Mouse (Mus musculus) spleen, postnatal 10 days (tissue): Measurements from ENCODE around the gene Uvrag.

Experiments
- DNase-seq, 2 experiments: peaks; one replicate each; pipeline ENCODE4 v3.0.0; 2021 to 2022; ENCODE audit warnings: low spot score in 2 of 2

Gene Uvrag

DNA sequence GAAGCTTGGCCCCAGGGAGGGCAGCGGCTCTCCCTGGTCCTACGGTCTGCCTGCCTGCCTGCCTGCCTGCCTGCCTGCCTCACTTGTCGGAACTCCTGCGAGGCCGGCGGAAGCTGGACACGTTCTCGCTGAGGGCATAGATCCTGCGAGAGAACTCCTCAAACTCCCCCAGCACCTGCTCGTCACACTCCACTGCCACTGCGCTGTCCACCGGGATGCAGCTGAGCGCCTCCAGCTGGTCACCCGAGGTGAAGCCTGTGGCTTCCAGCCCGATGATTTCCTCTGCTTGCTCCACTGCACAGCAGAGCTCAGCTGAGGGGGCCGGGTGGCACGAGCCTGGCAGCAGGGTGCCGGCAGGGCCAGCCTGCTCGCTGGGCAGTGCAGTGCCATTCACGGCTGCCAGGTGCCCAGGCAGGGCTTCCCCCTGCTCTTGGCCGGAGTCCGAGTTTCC lies 253.1 kb downstream of the Uvrag start:
- DNase-seq: peak in 1 of 2 experiments; percentile 44

DNA sequence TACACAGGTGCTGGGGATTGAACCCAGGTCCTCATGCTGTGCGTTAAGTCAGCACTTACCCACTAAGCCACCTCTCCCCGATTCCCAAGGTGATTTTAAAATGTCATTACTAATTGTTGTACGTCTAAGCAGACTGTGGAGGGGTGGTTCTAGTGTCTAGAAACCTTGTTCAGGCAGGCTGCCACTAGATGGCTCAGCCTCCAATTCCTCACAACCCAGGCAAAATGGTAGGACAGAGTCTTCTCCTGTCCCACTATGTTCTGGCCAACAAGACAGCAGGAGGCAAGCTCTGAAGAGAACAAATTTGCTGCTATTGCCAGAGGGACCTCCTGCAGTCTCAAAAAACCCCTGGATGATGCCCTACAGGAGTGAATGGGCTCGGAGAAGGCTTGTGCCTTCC lies 259.1 kb downstream of the Uvrag start:
- DNase-seq: no peak

DNA sequence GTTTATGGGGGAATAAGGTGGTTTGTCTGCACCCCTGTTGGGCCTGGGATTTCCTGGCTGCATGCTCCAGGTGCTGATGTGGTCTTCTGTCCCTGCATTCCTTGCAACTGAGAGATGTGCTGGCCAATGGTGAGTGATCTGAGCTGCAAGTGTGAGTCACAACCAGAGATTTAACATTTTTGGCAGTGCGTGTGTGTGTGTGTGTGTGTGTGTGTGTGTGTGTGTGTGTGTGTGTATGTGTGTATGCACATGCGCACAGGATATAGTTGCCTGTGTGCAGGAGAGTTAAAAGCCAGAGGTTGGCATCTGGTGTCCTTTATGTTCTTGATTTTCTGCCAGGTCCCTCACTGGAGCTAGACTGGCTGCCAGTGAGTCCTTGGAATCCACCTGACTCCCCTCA lies 261.8 kb downstream of the Uvrag start:
- DNase-seq: no peak

DNA sequence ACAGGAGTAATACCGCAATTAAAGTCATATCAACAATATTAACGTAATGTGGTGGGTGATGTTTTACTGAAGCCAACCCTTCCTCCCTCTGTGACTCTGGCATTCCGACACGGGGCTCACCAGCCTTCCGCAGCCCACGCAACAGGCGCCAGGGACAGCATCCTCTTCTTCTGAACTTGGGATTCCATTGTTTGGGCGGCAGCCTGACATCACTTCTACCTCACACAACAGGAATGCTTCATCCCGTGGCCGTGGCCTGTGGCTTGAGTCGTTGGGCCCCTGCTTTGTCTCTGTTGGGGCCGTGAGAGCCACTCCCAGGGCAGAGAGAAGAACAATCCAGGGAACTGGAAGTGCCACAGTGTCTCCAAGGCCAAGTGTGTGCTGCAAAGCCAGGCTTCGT lies 264.8 kb downstream of the Uvrag start:
- no peak for DNase-seq

DNA sequence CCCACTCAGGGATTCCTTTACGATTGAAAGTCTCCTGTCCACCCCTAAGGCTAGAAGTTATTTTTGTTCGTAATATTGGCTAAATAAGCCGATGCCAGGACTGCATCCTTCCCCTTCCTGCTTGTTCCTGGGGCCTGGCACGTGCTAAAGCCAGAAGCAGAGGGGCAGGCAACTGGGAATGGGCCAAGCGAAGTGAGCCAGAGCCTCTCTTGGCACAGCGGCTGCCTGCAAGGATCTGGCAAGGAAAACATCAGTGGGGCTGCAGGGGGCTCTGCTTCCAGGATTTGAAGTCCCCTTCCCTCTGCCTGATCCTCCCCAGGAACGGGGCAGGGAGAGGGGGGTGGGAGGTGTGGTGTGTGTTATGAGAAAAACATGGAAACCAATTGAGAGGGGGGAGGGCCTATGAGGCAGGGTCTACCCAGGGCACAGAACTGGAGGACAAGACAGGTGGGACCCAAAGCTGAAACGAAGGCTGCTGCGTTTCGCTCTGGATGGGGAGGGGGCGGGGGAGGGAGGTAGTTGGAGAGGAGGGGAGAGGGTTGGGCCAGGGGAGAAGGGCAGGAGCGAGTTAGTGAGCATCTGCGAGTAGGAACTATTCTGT lies 265.5 kb downstream of the Uvrag start:
- no peak for DNase-seq

DNA sequence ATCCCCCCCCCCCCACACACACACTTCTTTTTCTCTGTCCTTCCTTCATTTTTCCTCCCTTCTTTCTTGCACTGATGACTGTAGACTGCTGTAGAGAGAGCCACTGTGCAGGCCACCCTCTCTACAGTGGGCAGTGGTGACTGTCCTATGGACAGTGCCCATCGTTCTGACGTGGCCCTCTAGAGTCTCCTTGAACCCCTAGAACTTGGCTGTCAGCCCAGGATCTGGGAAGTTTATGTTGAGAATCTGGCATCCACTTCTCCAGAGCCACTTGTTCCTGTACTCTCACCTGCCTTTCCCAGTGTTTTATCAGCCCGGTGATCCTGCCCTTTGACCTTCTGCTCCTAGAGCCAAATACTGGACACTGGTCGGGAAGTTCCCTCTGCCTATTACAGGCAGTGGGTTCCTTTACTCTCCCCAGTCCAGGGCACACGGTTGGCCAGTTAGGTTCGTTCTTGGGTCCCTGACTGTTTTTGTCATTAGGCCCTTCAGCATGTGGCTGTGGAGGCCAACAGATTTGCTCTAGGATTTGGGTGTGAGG lies 266.5 kb downstream of the Uvrag start:
- no peak for DNase-seq

DNA sequence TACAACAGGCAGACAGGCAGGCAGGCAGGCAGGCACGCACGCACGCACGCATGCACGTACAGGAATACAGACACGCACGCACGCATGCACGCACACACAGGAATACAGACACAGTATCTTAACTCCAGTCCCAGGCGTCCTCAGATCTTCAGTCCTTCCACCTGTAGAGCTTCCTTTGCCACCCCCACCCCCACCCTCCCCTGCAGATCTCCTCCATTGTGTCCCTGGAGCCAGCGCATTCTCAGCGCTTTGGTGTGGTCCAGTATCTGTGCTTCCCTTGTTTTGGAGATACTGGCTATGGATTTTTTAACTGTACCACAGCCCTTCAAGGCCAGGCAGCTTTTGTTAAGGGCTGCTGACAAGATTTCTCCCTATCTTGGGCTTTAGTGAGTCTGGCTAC lies 267.6 kb downstream of the Uvrag start:
- no peak for DNase-seq

DNA sequence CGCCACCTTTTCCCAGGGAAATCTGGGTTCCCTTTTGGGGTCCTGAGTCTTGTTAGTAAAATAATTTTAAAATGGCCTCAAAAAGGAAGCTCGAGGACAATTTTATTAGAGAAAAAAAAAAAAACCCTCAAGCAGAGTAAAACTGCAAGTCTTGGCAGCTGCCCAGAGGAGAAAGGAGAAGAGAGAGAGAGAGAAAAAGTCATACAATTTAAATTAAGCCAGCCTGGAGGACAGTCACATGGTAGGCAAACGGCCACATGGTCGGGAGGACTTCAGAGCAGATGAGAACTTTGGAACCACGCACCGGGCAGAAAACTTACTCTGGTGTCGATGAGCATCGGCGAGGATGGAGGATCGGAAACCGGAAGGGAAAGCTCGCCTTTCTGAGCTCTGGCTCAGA lies 269.1 kb downstream of the Uvrag start:
- DNase-seq: no peak

DNA sequence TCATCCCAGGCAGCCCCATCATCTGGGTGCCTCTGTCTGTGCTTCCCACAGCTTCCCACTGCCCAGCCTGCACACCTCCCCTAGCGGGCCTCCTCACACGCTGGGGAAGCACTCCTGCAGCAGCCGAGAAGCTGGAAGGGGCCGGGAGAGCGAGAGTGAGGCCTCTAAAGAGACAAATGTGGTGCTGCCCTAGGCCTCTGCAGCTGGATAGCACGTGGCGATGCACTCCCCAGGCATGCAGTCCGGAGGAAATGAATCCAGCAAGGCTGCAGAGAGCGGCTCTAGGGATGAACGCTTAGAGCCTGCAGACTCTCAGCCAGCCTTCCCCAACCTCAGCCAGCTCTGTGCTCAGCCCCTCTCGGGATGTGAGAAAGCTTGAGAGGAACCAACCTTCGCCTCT lies 270.1 kb downstream of the Uvrag start:
- DNase-seq: no peak

DNA sequence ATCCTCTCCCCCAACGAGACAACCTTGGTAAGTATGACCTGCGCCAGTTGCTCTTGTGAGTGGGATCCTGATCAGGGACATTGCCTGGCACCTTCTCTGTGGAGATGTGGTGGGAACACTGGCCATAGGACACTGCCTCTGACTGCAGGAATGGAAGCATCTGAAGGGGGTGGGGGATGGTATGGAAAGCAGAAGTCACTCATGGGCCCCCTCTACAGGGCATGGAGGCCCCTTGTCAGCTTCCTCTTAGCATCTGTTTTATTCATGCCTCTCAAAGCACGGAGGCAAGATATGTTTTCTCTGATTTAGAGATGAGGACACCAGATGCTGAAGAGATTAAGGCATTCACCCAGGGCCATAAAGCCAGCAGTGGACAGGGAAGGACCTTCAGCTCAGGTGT lies 271.9 kb downstream of the Uvrag start:
- peak in 1 of 2 experiments; percentile 52 for DNase-seq

DNA sequence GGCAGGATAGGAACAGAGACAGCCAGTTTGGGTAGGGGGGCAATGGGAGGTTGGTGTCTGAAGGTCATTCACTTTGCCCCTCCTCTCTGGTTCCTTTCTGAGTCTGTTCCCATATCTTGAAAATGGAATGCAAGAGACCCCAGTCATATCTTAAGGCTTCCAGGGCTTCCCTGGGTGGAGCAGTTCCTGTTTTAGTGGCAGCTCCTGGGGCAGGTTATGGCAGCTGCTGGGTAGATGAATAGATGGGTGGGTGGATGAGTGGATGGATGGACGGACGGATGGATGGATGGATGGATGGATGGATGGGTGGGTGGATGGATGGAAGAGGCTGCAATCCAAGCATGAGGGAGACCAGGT lies 273.2 kb downstream of the Uvrag start:
- no peak for DNase-seq

DNA sequence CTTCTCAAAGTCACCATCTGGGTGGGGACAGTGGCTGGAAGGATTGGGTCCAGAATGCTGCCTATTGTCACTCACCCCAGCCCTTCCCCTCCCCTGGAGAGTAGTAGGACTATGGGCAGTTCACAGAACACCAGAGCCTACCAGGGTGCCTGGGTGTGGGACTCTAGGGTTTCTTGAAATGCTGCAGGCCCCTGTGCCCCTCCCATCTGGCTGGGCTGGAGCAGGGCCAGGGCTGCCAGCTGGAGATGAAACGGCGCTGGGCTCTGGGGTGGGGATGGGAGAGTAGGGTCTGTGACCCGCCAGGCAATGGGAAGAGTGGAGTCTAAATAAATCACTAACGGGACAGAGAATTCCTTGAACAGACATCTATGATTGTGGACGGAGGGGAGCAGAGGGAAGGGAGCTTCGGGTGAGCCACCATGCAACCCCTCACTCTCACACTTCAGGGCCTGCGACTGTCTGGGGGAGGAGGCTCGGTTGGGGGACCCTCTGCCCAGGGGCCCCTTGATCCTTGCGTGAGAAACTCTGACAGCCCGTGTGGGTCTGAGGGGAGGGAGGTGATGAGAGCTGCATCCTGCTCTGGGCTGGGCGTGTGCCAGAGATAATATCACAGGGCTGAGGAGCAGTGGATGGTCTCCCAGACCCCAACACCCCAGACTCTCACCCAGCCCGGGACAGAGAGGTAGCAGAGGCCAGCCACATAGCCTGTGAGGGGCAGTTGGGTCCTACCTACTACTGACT lies 273.7 kb downstream of the Uvrag start:
- DNase-seq: no peak

DNA sequence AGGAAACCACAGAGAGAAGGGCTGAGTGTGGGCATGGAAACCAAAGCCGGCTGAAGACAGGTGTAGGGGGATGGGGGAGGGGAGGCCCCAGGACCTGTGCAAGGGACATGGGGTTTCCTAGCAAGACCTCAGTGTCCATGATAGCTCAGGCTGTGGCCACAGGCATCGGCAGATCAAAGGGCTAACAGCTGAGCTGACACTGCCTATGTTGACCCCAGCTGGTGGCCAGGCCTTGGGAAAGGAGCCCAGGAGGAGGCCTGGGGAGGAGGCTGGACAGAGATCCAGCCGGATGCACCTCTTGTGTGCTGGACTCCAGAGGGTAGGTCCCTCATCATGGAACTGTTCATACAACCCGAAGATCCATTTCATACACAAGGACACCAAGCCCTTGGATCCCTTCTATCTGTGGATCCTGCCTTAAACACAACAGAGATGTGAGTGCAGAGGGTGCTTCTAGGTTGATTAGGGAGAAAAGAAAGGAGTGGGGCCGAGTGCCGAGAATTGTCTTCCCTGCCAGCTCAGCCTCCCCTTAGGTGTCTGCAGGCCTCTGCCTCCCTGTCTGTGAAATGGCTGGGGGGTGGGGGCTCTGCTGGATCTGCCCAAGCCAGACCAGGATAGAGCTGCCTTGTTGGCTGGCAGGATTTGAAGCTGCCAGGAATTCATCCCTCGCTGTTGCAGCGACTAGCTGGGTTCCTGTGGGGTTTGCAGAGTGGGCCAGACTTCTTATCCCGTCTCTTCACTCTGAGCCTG lies 276.8 kb downstream of the Uvrag start:
- no peak for DNase-seq

DNA sequence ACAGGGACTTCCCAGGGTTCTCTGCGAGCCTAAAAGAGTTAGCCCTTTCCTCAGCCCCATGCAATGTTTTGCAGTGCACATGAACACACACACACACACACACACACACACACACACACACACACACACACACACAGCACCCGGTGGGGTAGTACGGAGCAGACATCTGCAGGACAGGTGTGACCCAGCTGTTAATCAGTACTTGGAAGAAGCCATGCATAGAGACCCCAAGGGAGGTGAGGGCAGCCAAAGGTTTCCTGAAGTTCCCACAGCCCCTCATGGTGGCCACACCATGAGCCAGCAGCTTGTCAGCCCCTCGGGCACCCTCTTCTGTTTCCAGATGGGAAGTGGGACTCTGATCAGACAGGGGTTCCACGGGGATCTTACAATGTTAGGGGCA lies 277.9 kb downstream of the Uvrag start:
- DNase-seq: no peak

DNA sequence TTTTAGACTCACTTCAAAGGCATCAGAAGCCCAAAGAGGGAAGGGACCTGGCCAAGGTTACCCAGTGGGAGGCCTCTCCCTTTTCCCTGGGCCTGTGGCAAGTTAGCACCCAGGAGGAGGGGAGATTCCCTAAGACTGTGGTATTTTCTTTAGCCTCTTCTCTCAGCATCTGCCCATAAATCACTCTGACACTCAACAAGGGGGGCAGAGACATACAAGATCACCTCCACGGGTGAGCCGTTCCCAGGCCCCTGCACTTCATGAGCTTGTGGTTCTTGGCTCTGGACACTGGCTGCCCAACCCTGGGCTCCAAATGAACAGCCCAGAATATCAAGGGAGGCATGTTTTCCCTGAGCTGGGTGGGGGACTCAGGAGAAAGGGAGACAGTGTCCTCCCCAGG lies 279.9 kb downstream of the Uvrag start:
- DNase-seq: no peak

DNA sequence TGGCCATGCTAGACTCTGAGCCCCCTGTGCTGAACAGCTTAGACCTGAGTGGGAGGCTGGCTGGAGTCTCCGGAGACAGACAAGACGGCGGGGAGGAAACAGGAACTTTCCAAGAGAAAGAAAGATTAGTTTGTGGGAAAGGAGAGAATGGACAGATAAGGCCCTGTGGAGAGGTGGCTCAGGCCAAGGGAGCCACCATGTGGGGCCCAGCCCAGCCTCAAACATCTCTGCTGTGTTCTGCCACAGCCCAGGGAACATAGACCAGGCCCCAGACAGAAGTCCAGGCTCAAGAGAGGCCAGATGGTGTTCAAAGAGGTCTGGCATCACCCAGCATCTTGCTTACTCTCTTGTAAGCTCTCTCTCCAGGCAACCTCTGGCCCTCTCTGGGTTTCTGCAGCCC lies 283.8 kb downstream of the Uvrag start:
- no peak for DNase-seq

DNA sequence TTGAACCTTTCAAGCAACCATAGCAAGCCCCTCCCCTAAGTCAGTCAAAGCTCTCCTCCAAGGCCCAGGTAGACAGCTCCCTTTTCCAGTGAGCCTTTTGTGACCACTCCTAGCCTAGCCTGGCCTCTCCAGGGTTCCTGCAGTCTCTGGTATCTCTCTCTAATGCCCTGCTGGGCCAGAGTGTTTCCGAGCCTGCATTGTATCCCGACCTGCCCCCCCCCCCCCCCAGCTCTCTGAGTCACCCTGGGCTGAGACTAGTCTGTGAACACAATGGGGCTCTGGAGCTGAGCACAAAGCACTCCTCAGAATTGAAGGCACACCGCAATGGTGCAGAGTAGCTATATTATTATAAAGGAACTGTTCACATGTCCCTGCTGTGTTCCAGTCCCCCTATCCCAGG lies 284.8 kb downstream of the Uvrag start:
- DNase-seq: no peak

DNA sequence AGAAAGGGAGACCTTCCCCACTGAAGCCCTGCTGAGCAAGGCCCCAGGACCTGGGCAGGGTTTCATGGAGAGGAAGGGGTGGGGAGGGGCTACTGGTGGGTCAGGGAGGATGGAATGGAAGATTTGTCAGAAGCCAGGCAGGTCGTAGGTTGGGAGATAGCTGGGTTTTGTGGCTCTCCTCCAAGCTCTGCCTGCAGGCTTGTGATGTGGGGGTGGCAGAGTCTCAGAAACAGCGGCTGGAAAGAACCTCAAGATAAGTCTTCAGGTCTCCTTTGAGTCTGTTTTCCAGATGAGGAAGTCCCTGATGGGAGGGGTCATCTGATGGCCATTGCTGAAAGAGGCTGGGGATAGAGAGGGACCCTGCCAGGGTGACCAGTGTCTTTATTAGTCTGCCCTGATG lies 285.6 kb downstream of the Uvrag start:
- DNase-seq: no peak

DNA sequence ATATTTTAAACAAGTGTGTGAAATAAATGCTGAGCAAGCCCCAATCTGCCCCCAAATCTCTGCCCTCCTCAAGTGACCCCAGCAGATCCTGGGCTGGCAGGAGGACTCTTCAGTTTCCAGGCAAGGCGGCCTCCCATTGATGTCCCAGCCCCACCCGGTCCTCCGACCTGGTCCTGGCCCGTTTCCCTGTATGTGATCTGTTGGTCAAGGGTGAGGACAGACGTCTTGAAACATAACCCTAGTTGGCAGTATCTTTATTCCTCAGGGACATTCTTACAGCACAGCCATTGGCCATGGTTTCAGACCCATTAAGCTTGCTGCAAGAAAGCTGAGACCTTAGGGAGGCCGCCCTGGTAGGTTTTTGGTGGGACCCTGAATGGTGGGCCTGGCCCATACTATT lies 287.1 kb downstream of the Uvrag start:
- DNase-seq: no peak

DNA sequence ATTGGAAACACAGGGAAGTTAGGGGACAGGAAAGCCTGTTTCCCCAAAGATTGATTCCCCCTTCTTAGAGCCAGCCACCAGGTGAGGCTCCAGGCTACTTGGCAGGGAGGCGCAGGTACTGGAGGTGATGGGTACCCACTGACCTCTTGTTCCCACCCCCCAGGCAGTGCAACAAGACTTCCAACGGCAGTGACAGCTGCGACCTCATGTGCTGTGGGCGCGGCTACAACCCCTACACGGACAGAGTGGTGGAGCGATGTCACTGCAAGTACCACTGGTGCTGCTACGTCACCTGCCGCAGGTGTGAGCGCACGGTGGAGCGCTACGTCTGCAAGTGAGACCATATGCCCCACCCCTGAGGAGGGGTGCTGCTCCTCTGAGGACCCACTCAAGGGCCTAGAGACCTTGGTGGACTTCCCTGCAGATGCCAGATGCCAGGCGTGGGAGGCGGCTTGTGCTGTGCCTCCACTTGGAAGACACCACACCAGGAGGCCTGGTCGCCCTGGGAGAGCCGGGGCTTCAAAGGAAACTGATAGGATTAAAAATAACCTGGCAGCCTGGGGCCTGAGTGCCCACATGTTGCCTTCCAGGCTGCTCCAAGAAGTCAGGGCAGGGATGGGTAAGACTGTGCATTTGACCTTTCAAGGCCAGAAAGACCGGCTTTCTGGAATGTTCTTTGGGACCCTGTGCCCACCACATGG lies 287.8 kb downstream of the Uvrag start:
- DNase-seq: no peak

DNA sequence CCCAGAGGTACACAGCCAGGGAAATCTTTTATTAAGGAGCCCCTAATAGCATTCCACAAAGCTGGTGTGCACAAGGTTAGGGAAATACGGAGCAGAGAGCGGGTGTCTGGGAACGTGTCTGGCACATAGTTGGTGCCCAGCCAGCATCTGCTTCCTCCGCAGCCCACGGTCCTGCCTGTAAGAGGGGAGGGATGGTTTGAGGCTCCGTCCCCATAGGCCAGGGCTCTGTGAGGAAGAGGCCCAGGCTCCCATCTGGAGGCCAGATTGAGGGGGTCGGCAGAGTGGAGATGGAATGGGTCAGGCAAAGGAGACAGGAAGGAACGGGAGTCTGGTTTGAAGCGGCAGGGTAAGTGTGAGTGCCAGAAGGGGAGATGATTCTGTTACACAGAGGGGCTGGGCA lies 289.7 kb downstream of the Uvrag start:
- no peak for DNase-seq

DNA sequence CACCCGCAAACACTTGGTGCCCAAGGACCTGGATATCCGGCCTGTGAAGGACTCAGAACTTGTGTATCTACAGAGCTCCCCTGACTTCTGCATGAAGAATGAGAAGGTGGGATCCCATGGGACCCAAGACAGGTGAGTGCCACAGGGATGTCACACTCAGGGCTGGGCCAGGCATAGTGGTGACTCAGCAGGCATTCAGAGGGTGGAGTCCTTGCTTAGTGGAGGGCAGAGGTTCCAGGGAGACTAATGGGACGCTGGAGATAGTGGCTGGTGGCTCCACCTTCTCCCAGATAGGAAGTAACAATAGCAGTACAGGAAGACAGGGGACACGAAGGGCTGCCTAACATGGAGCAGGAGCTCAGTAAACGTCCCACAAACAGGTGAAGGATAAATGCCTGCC lies 290.6 kb downstream of the Uvrag start:
- DNase-seq: no peak
